Mouse (Mus musculus) right cerebral cortex, postnatal 4 days (tissue): ENCODE data around the gene Rhou.

Experiments used
- DNase-seq: peaks from one replicate; pipeline ENCODE4 v3.0.0-alpha.2; 2022

The Rhou gene

GRCm38 (mm10) chr8:123697329-123697728 lies 43.6 kb downstream of the Rhou start:
- DNase-seq = no peak

- DNase-seq = no peak
Measured at GRCm38 (mm10) chr8:123700399-123701070, 46.8 kb downstream of the Rhou start.

GRCm38 (mm10) chr8:123701952-123702587 lies 48.3 kb downstream of the Rhou start:
- peak; percentile 47 for DNase-seq

- DNase-seq = no peak
Measured at GRCm38 (mm10) chr8:123705376-123705775, 51.6 kb downstream of the Rhou start.

GRCm38 (mm10) chr8:123707137-123707536 lies 53.4 kb downstream of the Rhou start:
- DNase-seq = no peak

- no peak for DNase-seq
Measured at GRCm38 (mm10) chr8:123708729-123709128, 55.0 kb downstream of the Rhou start.

- DNase-seq = no peak
Measured at GRCm38 (mm10) chr8:123710335-123710734, 56.6 kb downstream of the Rhou start.
